Mouse (Mus musculus) layer of hippocampus, postnatal 25 days (tissue): ENCODE results near the gene Fut2. TPM values are rescaled to one million over a fixed set of nuclear protein-coding genes. Genes with fewer than 3 reads are reported as not detected.
"Not testable (repeated sequence)": the region's sequence is repeated elsewhere in the genome, so short reads cannot be mapped to it uniquely, and the experiment has no call there.

Experiments used
- DNase-seq, 2 experiments: peaks; one replicate each; pipeline ENCODE4 v3.0.0; 2022; ENCODE audit warnings: mixed read lengths in 2 of 2, low spot score in 1 of 2; ENCODE audit errors: extremely low spot score in 1 of 2
- total RNA-seq, 2 experiments: library from RNA; stranded (reverse); gene quantifications; 2 replicates each; pipeline ENCODE4 v1.2.3; 2021

Fut2 gene
- total RNA-seq, 2 experiments from 2014 or later: 0.31 to 0.32 TPM

DNA sequence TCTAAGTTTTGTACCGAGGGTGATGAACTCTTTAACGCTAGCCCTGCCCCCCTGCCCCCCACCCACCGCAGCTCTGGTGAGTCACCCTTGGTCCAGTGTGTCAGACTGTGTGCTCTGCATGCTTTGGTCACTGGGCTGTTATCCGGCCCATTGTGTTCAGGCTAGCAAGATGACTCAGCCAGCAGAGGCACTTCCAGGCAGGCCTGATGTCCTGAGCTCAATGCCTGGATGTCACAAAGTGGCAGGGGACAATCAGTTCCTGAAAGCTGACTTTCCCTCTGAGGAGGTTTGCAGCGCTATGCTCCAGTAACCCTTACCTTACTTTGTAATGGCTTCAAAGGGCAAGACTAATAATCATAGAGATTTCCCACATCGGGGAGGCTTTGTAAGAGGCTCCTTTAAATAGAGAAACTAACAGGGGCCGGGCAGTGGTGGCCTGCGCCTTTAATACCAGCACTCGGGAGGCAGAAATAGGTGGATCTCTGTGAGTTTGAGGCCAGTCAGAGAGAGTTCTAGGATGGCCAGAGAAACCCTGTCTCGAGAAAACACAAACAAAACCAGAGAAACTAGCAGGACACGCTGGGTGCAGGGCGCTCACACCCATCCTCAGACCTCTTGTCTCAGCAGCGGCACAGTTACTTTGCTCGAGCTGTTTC lies 13.9 kb upstream of the Fut2 start:
- no peak for DNase-seq

DNA sequence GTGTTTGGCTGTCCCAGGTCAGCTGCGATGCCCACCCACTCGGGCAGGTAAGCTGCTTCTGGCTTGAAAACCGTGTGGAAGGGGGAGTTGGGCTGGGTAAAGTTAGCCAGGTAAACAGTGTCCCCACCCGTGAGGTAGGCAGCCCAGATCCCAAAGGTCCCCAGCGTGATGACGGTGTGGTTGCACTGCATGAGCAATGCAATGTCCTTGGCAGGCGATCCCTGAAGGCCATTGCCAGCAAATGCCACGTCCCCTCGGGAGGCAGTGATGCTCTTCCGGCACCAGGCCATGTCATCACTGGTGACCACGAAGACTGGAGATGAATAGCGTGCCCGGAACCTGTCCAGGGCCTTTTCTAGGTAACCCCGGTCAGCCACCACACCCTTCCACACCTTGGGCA lies 12.3 kb upstream of the Fut2 start:
- DNase-seq: no peak

DNA sequence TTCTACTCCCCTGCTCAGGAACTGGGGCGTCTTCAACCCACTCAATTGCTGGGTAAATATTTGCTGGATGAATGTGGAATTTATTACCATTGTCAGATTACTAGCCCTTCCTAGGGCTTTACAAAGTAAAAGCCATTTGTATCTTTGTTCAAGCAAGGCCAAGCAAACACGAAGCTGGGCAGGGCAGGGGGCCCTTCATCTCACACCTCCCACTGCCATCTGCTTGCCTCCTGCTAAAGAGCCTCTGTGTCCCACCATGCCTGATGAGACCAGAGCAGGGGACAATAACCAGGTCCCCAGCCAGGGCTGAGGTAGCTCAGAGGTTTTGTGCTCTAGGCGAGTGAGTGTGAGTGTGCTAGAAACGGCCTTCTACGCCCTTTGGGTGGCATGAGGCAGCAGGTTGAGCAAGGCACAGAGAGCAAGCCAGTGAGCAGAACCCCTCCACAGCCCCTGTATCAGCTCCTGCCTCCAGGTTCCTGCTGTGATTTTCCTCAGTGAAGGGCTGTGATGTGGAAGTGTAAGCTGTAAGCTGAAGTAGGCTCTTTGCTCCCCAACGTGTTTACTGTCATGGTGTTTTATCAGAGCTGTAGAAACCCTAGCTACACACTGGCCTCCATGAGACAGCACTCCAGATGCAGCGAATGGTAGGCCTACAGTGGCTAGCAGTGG lies 11.6 kb upstream of the Fut2 start:
- DNase-seq: no peak

DNA sequence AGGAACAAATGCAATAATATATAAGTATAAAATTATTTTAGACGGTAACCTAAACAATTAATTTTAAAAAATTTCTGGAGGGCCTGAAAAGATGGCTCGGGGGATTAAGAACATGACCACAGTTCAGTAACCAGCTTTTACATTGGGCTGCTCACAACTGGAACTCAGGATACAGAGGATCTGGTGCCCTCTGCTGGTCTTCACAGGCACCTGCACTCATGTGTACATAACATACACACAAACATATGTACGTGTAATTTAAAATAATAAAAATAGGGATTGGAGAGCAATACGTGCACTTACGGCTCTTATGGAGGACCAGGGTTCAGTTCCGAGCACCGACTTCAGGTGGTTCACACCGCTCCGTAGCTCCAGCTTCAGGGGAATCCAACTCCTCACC lies 2.7 kb upstream of the Fut2 start:
- DNase-seq: no peak

DNA sequence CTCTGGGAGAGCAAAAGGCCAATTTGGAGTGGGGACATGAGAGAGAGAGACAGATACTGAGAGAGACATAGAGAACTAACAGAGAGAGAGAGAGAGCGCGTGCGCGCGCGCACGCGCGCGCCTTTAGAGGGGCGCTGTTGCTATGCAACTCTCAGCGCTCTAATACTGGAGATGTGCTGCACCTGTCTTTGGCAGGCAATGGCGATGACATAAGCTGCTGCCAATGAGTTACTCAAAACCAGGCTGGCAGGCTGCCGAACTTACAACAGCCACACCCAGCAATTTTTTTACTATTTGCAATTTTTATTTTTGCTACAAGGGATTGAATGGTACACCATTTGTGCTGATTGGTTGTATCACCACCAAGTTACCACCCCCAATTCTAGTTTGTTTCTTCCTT lies 1.6 kb upstream of the Fut2 start:
- peak in 1 of 2 experiments; percentile 51 for DNase-seq

DNA sequence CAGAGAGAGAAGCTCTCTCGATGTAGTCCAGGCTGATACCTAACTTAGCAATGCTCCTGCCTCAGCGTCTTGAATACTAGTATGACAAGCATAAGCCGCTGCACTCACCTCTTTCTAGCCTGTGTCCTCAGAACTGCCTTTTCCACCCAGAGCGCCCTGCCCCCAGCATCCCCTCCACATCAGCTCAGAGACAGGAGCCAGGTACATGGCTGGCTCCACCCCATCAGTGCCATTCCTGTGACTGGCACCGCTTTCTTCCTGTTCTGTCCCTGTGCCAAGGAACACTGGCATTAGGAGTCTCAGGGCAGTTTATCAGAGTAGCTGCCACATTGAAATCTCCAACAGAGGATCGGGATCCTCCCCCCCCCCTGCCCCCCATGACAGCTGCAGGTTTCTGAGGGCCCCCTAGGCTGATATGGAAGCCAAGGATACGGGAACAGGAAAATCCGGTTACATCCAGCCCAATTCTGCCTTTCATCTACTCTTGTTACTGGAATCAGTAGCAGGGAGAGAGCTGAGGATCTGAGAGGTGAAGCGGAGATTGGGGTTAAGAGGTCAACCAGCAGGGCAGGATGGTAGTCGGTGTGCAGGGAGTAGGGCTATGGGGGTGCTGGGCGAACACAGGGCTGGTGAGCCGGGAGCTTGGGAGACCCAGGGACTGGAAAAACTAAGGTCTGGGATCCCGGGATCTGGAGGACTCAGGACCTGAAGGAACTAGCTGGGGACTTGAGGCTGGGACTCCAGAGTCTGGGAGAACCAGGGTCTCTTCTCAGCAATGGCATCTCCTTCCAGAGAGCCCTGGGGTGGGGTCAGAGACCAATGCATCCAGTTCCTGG lies 673 bp downstream of the Fut2 start:
- DNase-seq: no peak

DNA sequence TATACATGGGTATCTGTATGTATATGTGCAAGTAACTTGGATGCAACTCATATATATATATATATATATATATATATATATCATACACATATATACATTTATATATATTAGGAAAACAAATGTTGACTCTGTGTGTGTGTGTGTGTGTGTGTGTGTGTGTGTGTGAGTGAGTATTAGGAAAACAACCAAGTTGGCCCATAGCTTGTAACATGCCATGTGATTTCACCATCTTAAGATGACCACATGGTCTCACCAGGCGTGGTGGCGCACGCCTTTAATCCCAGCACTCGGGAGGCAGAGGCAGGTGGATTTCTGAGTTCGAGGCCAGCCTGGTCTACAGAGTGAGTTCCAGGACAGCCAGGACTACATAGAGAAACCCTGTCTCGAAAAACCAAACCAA lies 4.5 kb downstream of the Fut2 start:
- DNase-seq: not testable (repeated sequence)

DNA sequence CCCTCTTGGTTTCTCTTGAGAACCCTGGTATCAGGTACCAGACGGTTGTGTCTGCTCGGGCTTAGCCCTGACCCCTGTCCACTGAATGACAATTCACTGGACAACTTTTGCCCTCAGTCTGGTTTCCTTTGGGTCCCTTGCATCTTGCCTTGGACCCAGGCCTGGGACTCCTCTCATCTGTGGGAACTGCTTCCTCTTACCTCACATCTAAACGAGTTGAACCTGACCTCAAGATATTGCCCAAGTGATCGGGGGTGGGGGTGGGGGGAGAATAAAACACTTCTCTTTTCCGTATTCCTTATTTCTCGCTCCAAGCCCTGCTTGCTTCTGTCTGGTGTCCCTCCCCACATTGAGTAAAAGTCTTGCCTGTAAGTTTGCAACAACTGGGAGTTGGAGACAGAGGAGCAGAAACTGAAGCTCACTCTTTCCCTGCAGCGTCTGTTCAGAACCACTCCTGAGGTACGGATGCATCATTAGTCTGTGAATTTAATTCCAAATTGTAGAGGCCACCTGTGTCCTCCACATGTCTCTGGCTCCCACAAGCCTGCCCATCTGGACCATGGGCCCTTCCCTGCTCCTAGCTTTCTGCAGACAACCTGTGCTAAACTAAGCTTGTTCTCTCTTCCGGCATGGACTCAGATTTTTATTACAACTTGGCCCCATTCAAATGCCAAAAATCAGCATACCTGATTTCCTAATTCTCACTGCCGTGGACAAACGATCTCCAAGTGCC lies 5.3 kb downstream of the Fut2 start:
- DNase-seq: no peak

DNA sequence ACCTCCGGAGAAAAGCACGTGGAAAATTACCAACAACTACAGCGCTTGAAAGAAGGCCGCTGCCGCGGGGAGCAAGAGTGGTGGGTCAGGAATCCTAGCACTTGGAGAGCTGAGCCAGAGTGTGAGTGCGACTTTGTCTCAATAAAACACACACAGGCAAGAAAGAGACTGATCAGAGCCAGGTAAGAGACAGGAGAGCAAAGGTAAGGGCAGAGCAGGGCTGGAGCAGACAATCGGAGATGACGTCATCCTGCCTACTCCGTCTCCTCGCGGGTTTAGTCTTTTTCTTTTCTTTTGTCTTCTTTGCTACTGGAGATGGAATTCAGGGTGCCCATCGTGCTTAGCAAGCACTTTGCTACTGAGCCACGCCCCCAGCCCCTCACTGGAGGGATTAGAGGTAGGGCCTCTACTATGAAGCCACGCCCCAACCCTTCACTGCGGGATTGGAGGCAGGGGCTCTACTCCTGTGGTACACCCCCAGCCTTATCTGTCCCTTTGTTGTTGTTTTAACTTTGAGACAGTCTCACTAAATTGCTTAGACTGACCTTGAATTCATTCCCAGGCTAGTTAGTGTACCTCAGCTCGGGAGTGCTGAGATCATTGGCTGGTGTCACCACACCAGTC lies 11.7 kb downstream of the Fut2 start:
- no peak for DNase-seq

DNA sequence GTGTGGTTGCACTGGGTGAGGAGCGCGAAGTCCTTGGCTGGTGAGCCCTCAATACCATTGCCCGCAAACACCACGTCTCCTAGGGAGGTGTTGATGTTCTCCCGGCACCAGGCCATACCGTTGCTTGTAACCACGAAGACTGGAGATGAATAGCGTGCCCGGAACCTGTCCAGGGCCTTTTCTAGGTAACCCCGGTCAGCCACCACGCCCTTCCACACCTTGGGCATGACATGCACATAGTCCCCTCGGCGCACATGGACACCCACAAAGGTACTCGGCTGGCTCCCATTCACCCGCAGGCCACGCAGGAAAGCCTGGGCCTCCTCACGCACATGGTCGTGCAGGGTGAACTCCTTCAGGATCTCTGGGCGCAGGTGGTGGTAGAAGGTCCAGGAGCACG lies 15.7 kb downstream of the Fut2 start:
- DNase-seq: not testable (repeated sequence)

DNA sequence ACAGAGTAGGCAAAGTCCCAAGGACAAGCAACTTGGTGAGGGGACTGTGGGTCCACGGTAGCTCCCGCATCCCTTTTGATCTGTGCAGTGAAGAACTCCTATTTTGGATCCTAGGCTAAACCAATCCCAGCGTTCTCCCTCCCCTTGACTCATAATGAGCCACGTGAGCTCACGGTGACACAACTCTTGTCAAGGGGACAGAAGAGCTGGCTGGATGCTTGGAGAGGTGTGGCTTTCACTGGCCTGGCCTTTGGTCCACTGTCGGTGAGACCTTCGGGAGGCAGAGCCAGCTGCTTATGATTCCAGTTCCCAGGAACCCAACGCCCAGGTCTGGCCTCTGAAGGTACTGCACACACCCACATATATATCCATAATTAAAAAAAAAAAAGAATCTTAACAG lies 16.8 kb downstream of the Fut2 start:
- DNase-seq: no peak

DNA sequence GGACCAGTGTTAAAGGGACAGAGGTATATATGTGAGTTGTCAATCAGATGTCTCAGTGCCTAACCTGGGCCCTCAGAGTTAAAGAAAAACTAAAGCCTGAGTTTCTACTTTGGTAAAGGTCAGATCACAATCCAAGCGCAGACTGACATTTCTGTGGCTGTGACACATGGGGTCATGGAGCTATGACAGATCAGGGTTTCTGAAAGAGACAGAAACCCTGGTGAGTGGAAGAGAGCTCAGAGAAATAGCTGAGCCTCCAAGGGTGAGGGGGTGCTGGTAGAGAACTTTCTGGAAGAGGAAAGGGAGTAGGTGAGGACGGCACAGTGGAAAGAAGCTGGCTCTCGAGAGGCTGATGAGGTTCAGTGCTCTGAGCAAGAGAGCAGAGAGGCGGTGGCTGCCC lies 19.5 kb downstream of the Fut2 start:
- DNase-seq: no peak

DNA sequence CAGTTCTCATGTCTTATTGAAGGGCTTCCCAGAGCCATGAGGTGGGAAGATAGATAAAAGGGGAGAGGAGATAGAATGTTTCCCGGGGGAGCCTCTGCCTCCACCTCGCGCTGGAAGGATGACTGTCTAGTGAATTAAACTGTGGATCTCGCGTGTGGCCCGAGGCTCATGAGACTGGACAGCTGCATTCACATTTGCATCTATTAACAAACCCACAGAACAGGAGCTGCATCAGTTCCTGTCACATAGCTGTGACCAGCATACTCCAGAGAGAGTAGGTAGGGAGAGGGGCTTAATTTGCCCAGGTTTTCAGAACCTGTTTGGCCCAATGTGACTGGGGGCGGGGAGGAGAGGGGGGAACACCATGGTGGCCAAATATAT lies 20.6 kb downstream of the Fut2 start:
- no peak for DNase-seq

DNA sequence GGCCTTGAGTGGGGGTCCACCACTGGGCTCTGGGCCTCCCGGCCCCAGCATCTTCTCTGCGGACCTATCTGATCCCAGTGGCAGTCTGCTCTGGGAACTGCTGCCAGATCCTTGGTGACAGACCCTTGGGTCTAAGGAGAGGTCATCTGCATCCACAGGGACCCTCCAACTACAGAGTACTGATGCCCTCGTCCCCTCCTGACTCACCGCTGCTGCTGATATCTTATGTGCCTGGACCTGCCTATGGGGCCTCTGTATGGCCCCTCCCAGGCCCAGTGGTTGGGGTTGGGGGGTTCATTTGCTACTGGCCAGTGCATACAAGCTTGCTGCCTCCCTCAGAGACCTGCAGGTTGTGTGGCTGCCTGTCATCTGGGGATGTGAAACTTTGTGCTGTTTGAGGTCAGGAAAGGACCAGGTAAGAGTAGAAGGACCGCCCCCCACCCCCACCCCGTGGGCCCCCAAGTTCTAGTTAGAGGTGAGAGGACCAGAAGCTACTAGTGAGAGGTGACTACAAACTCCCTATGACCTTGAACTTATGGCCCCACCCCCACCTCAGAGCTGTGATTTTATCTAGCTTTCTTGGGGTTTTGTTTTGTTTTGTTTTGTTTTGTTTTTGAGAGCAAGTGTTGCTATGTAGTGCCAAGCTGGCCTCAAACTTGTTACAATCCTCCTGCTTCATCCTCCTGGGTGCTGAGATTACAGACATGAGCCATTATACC lies 21.2 kb downstream of the Fut2 start:
- no peak for DNase-seq

DNA sequence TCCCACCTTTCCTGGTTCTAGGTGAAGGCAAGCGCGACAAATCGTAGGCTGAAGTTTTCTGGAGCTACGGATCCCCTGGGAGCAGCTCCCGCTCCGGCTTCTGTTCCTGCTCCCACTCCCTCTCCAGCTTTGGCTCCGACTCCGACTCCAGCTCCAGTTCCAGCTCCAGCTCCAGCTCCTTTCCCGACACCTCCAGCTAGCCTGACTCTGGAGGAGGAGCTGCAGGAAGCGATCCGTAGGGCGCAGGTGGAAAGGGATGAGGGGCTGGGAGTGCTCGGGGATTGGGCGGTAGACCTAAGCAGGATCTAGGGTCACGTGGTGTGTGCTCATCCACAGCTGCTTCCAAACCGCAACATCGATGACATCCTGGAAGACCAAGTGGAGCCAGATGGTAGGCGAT lies 22.0 kb downstream of the Fut2 start:
- DNase-seq: peak; percentile 43 to 46

DNA sequence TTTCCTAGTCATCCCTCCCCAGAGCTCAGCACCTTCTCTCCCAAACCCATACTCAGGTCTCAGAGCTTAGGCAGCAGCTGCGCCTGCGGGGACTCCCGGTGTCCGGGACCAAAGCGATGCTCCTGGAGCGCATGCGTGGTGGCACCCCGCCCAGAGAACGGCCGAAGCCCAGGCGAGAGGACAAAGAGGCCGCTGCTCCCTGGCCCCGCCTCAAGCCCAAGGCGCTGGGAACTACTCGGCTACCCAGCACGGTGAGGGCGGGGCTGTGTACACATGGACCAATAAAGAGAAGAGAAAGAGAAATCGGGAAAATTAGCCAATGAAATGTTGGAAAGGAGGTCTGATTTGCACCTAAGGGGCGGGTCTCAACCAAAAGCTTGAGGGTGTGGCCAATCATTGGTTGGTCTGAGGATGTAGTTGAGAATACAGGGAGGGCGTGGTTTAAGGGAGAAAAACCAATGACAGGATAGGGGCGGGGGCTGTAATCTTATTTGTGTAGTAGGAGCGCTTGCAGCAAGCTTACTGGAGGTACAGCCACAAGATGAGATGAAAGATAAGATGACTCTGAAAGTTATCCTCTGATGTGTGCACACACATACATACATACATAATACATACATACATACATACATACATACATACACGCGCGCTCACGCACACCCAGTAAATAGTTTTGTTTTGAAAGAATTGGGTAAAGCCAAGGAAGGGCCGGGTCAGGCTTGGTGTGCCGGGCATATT lies 22.6 kb downstream of the Fut2 start:
- peak; percentile 81 for DNase-seq

DNA sequence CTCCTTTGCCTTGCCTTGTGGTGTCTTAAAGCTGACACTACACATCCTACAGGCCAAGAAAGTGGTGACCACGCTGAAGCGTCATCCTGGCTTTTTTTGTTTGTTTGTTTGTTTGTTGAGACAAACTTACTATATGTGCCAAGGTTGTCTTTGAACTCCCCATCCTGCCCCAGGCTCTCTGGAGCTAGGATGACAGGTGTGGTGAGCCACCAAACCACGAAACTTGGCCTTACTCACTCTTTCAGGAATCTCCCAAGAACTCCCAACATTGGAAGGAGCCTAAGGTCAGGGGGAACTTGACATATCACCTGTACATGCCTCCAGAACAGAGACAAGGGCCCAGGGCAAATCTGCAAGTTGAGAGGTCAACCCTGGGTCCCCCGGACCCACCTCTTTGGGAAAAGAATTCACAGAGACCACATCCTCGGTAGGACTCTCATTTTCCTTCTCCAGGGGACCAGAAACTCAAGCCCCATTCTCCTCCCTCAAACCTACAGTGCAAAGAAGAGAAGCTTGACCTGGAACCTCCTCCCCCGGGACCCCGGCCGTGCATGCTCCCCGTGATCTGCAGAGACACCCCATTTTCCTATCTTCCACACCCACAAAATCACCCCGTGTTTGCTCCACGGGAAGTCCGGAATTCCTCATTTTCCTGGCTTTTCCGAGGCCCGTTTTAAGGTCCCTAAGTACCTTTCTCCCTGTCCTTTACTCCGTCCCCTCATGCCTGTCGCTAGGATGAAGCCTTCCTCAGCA lies 23.5 kb downstream of the Fut2 start:
- DNase-seq: no peak

DNA sequence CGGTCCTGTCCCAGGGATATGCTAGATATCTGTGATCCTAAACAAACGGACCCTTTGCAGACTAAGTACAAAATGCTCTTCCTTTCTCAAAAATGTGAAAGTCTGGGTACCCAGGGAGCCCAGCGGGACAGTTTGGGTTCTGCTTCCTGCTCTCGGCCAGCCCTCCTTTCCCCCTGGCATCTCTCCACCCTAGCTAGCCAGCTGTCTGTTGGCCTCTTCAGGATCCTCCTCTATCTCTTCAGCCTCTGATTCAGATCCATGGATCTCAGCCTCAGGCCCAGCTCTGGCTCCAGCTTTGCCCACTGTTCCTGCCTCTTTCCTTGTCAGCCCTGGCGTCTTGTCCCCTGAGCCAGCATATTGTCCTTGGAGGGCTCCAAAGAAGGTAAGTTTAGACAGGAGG lies 24.1 kb downstream of the Fut2 start:
- DNase-seq: no peak
